ENCODE assay signal across 26 mouse cellular contexts in genomic region chr15:79648130-79648529, GRCm38 (mm10).
"Had no signal": no experiment of that assay in that cellular context is flagged by ENCODE, and none has a peak within 500 bp of the region (broad histone marks: within the 10 kb centered on the region; RNA-seq: fewer than 3 reads in every experiment).

No protein-coding gene starts in this region.

- H3K27me3 ChIP-seq: heart, embryonic 13.5 days; heart, embryonic 15.5 days; hindbrain, embryonic 13.5 days; hindbrain, embryonic 15.5 days; kidney, embryonic 15.5 days; limb, embryonic 13.5 days; limb, embryonic 15.5 days had no signal

- H3K4me3 ChIP-seq: heart, adult 2 months; heart, embryonic 13.5 days; heart, embryonic 15.5 days; hindbrain, embryonic 13.5 days; hindbrain, embryonic 15.5 days; kidney, embryonic 15.5 days; limb, embryonic 13.5 days; limb, embryonic 15.5 days had no signal

- H3K4me2 ChIP-seq: heart, embryonic 11.5 days; heart, embryonic 13.5 days; heart, embryonic 15.5 days; hindbrain, embryonic 13.5 days; hindbrain, embryonic 15.5 days; kidney, embryonic 15.5 days; limb, embryonic 13.5 days; limb, embryonic 15.5 days had no signal

- H3K9ac ChIP-seq: forebrain, postnatal 0 days; heart, embryonic 13.5 days; heart, embryonic 15.5 days; hindbrain, embryonic 13.5 days; hindbrain, embryonic 15.5 days; kidney, embryonic 15.5 days; limb, embryonic 13.5 days; limb, embryonic 15.5 days had no signal

- H3K4me1 ChIP-seq: heart, embryonic 13.5 days; heart, embryonic 15.5 days; hindbrain, embryonic 13.5 days; hindbrain, embryonic 15.5 days; kidney, embryonic 15.5 days; limb, embryonic 13.5 days; limb, embryonic 15.5 days had no signal

- H3K9me3 ChIP-seq: heart, embryonic 13.5 days; hindbrain, embryonic 13.5 days; hindbrain, embryonic 15.5 days; kidney, embryonic 15.5 days; limb, embryonic 15.5 days had no signal

- ATAC-seq: forebrain, postnatal 0 days; hindbrain, postnatal 0 days; intestine, embryonic 16.5 days had no signal

- H3K36me3 ChIP-seq: heart, embryonic 15.5 days had no signal

- DNase-seq: forebrain, postnatal 0 days; gastrocnemius, postnatal 14 days; gastrocnemius, postnatal 36 days; heart, adult 11 months; heart, adult 2 months; heart, postnatal 14 days; heart, postnatal 36 days; kidney, adult 11 months; kidney, adult 2 months; kidney, adult 9 months; kidney, postnatal 14 days; kidney, postnatal 36 days; layer of hippocampus, adult 9-11 months; layer of hippocampus, postnatal 36 days; left cerebral cortex, postnatal 4 days had no signal

- H3K27ac ChIP-seq: heart, adult 2 months; heart, embryonic 13.5 days; heart, embryonic 15.5 days; hindbrain, embryonic 13.5 days; hindbrain, embryonic 15.5 days; hindbrain, postnatal 0 days; kidney, embryonic 15.5 days; kidney, postnatal 0 days; limb, embryonic 13.5 days; limb, embryonic 15.5 days had no signal
